Mouse (Mus musculus): Measurements from ENCODE around the gene Msl1. TPM values are rescaled to one million over a fixed set of nuclear protein-coding genes. Genes with fewer than 3 reads are reported as not detected.
A peak's percentile ranks its signal among the peaks of the same experiment; 100 is the strongest.

Gene Msl1
- total RNA-seq, 2 experiments from 2014 or later: 70.3 to 83.4 TPM

DNA sequence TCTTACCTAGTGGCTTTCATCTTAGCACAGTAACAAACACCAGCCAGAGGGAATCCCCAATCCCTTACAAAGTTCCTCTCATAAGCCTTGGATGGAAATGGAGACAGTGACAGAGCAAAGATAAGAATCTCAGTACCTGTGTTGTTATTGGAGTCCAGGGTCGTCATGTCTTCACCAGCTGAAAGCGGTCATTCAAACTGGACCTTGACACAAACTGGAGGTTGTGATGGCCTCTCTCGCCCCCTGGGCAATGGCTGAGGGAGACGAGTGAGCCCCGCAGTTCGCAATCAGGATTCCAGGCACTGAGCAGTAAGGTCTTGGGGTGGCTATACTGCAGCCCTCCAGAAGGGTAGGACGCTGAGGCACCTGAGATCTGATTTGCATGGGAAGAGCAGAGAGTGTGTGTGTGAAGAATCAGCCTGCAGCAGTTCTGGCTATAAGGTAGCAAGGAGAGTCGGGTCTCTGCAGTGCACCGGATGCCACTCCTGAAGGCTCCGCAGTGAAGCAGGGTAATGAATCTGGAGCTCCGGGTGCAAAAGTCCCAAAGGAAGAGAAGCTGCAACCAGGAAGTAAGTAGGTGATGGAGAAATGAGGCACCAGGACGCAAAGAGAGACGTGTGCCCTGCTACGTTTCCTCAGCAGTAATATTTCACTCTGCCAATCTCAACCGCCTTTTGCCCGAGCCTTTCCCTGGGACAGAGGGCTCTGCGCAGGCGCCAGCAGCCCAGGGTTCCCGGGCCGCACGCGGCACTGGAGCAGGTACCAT, 20.6 kb upstream of the Msl1 start, which contains the start of gene Nr1d1:
TSS of gene Nr1d1 (minus strand) at position 752 of the 766 bp plus-strand sequence.
- DNase-seq: no peak
- intact Hi-C loops (cut with DNase I): loop anchor here (1.0 kb wide), 1 partner anchor 9 kb away; no protein-coding TSS in a partner anchor

DNA sequence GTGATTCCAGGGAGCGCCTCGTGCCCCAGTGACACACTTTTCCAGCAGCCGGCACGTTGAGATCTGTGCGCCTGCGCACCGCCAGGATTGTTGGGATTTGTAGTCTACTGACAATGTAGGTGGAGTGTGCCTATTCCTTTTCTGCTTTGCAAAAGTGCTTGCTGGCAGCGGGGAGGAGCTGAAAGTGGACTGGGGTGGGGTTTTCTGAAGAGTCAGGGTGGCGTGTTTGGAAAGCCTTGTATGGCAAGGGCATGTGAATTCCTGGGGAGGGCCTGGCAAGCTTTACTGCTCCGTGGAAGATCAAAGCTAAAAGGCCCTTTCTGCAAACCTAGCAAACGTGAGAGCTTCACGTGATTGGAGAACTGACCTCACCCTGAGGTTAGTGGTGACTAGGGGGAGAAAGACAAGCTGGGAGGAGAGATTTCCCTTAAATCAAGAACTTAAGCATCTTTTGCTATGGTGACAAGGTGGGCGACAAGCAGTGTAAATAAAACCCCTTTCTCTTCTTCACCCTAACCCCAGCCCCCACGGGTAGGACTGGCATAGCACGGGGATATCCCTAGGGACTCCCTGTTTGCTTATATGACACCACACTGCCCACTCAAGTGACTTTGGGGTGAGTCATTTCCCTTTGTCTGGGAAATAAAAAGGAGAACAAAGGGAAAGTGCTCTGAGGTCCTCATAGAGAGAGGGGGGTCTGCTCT, 19.8 kb upstream of the Msl1 start:
- peak; percentile 100 for DNase-seq
- intact Hi-C loops (cut with DNase I): loop anchor here (1.0 kb wide), 1 partner anchor 8 kb away; no protein-coding TSS in a partner anchor

DNA sequence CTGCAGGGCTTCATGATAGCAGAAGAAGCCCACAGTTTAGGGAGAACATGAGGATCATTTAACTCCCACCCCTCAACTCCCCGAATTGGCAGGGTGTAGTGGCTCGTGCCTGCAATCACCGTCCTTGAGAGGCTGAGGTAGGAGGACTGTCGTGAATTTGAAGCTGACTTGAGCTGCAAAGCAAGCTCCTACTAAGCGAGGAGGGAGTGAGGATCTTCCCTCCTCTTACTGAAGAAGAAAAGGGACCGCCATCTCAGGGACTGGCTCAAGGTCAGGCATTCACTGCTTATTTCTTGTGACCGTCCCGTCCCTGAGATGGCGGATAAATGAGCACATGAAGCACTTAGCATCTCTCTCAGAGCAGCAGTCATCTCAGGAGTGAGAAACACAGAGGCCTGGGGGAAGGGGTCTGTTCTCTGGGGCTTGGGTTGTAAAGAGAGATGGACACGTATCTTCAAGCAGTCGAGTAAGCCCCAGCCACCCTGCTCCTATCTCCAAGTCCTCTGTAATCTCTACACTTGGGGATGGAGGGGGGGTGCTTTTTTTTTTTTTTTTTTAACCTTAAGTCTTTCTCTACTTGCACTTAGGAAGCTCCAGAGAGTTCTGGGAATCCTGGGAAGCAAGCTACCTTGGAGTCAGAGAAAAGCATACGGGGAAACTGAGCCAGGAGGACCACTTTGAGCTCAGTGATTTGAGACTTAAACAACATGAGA, 19.1 kb upstream of the Msl1 start:
- intact Hi-C loops (cut with DNase I): no loop called here
- no peak for DNase-seq

DNA sequence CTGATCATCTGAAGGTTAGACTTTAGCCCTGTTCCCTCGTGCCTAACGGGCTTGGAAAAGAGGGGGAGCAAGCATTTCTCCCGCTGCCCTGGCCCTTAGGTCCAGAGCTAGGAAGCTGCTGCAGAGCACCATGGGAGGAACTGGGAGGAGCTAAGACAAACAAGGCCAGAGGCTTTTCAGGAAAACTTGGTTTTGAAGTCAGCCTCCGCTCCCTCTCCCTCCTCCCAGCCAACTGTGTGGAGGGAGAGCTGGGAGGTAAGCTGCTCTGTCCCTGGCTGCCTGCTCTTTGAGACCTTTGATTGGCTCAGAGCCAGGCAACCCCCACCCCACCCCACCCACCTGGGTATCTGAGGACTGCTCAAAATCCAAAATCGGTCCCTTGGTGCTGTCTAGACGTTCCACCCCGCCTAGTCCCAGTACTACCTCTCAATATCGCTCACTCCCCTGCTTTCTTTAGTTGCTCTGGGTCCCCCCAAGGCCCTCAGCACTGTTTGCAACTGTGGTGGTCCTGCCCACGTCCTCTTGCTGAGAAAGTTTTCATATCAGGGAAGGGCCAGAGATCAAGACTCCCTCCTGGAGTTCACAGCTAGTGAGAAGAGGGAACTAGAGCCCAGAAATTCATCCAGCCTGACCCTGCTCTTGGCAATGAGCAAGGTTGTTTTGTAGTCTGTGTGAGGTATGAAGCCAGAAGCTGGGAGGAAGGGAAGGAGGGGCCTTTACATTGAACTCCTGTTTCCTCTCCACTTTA, 18.3 kb upstream of the Msl1 start:
- intact Hi-C loops (cut with DNase I): no loop called here

DNA sequence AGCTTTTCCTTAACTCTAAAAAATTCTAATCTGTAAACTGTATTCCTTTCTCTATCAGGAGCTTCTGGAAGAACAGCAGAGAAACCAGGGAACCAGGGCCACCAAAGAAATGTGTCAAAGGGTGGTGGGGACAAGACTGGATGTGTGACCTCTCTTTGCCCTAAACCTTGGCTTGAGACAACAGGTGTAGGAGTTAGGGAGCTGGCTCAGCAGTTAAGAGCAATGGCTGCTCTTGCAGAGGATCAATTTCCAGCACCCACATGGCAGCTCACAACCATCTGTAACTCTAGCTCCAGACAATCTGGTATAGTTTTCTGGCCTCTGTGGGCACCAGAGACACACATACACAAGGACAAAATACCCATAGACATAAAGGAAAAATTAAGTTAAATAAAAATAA, 17.4 kb upstream of the Msl1 start:
- DNase-seq: no peak
- intact Hi-C loops (cut with DNase I): no loop called here

More for the DNA sequence above, 18.3 kb upstream of the Msl1 start:
- DNase-seq: peak; percentile 78 to 79

DNA sequence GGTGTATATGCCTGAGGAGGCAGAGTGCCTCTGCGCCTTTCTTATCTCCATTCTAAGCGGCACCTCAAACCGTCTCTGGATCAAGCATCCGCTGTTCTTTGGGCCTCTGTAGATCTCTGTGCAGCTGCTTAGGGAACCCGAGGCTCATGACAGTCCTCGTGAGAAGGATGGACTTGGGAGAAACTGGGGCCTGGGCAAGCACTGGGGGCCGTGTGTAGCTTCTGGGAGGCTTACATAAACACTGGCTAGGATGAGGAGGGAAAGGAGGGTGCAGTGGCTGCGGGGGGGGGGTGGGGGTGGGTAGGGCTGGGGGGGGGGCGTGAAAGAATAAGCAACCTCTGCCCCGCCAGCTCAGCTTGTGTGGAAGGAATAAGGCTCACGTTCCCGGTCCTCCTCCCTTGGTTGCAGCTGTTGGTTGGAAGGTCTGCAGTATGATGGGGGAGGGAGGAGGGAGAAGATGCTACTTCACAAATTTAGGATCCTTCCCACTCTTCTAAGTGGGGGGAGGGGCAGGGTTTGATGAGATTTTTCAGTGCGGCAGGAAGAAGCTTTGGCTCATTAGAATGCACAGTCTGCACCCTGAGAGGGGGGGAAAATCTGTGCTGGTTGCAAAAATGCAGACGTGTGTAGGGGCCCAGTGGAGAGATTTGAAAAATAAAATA, 13.3 kb upstream of the Msl1 start:
- peak; percentile 79 to 83 for DNase-seq
- intact Hi-C loops (cut with DNase I): no loop called here

DNA sequence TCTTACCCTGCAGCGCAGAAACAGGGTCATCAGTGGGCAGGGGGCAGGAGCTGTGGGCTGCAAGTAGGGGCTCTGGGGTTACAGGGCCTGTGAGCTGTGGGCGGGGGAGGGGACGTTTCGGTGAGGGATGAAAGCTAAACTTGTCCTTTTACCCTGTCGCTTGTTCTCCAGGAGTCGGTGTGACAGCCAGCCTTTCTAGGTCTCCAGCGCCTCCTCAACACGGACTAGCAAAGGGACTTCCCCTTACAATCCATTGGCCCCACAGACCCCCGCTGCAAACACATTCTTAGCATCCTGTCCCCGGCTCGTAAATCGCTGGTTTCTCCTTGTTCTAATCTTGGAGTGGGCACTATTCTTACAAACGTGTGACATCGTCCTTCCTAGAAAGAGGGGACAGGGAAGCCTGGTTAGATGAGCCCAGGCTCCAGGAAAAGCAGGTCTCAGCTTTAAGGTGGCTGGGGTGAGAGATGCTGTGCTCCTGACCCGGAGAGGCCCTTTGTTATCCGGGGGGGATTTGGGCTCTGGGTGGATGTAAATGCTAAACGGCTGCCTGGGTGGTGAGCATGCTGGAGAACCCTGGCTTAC, 12.6 kb upstream of the Msl1 start:
- peak in 1 of 2 experiments; percentile 60 for DNase-seq
- intact Hi-C loops (cut with DNase I): loop anchor here (1.0 kb wide), 1 partner anchor 7 kb away; the partner anchor contains the start of gene Nr1d1

DNA sequence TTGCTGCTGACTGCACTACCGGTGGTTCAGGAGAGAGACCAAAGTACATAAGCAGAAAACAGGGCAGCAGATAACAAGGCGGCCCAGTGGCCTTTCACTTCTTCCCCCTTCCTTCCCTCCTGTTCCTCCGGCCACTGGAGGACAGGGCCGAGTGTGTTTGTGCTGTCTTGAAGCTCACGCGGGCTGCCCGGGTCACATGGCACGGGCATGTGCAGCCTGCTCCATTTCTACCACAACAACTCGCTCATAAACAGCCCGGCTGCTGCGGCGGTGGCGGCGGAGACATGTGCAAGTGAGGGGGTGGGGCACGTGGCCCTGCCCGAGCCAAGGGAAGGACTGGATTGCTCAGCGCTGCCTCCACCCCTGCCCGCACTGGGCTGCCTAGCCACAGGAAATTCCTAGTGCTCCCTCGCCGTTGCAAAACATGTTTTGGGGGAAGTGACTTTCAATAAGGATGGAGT, 12.1 kb upstream of the Msl1 start:
- intact Hi-C loops (cut with DNase I): loop anchor here (1.0 kb wide), 1 partner anchor 8 kb away; the partner anchor contains the start of gene Nr1d1
- DNase-seq: peak; percentile 98

DNA sequence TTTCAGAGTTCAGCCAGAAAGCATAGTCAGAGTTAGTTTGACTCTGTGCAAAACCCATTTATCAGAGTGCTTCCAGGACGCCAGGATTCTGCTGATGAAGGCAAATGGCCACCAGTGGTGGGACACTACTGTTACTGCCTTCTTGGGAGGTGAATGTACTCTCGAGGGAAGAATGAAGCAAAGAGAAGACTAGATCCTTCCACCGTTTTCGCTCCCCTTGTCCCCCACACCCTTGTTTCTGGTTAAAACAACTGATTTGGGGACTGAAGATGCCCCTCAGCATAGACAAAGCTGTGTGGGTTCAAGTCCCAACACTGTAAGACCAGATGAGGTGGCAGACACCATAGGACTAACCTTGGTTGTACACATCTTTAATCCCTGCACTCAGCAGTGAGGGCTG, 11.2 kb upstream of the Msl1 start:
- peak in 1 of 2 experiments; percentile 33 for DNase-seq
- intact Hi-C loops (cut with DNase I): no loop called here

DNA sequence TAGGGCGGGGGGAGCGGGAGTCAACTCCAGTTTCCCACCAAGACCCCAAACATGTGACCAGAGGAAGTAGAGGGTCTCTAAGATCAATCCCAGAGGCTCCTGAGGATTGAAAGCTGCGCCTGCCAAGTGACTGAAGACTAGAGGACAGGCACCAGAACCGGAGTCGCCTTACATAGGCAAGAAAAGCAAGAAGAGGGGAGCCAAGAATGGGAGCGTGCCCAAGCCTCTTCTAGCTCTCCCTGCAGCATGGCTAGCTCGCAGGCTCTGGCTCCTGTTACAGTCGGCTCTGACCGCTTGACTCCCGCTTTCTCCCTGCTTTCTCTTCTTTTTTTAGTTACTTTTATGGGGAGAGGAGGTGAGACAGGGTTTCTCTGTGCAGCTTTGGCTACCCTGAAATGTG, 10.1 kb upstream of the Msl1 start:
- DNase-seq: peak; percentile 64 to 65
- intact Hi-C loops (cut with DNase I): no loop called here

DNA sequence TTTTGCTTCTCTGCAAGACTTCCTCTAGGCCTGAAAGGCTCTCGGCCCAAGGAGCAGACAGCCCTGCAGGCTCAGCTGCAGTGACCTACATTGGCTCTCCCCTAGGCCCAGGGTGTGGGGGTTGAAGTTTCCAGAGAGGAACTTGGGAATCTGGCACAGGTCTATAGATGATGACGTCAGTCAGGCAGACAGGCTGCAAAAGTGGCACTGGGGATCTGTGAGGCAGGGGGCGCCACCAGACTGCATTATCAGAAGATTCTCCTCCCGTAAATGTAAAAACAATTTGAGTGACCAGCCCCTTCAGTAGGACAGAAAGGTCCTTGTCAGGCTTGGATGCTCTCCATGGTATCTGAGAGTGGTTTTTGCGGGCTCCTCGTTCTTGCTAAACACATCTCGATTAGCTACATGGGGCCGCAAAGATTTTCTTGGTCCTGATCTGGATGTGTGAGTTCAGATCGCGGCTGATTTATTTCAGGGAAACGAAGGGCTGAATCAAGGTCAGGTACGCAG, 9.5 kb upstream of the Msl1 start:
- DNase-seq: peak; percentile 92 to 93
- intact Hi-C loops (cut with DNase I): loop anchor here (1.0 to 2.0 kb wide), 3 partner anchors 13 to 75 kb away; no protein-coding TSS in a partner anchor

DNA sequence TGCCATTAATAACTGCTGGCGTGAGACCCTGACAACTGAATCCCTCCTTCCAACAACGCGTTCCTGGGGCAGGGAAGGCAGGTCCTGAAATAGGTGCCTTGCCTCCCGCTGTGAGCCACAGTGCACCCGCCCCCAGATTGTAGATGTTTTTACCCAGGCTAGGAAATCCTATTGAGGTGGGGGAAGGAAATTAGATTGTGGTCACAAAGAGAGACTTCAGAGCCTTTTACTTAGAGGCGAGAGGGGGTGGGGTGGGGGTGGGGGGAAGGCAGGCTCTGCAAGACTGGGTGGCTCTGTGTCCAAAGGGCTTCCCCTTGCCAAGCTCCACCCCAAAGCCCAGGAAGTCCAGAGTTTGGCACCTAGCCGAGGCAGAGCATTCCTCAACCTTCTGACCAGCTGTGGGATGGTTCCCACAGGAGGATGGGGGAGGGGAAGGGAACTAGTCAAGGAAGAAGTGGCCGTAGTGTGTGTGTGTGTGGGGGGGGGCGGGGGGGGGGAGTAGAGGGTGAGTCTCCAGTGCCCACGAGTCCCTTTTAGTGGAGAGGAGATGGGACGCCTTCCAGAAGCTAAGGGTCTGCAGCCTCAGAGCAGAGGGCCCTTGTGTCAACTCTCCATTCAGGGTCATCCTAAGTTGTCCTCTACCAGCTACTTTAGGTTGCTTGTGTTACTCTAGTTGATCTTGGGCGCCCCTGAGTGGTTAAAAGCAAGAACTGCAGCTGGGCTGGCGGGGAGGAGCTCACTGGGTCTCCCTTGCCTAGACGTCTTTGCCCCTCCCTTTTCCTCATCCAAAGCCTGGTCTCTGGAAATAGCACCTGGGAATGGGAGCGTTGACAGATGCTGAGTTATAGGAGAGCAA, 8.7 kb upstream of the Msl1 start:
- peak; percentile 99 for DNase-seq
- intact Hi-C loops (cut with DNase I): loop anchor here (1.0 to 2.0 kb wide), 4 partner anchors 14 to 86 kb away; no protein-coding TSS in a partner anchor

DNA sequence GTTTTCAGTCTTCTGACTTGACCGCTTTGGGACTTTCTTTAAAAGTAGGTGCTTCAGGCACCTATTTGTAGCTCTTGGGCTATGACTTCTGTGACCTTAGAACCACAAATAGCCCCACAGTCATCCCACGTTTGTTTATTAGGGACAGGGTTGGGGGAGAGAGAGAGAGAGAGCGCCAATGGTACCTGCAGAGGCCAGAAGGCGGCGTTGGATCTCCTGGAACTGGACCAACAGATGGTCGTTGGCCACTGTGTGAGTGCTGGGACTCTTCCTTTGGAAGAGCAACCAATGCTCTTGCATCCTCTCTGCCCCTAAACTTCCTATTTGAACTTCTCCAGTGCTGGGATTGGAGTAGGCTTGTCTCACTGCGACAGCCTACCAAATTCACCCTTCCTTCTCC, 8.1 kb upstream of the Msl1 start:
- intact Hi-C loops (cut with DNase I): loop anchor here (1.0 to 2.0 kb wide), 3 partner anchors 14 to 87 kb away; no protein-coding TSS in a partner anchor
- no peak for DNase-seq

DNA sequence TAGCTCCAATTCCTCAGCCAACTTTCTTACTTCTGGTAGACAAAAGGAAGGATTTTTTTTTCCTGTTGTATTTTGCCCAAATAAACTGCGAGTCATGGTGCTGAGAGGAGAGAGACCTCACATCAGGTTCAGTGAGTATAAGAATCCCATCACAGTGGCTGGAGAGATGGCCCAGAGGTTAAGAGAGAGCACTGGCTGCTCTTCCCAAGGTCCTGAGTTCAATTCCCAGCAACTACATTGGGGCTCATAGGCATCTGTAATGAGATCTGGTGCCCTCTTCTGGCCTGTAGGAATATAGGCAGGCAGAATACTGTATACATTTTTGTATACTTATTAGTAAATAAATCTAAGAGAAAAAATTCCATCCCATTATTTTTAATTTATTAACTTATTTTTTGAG, 7.6 kb upstream of the Msl1 start:
- intact Hi-C loops (cut with DNase I): loop anchor here (1.0 to 2.0 kb wide), 4 partner anchors 15 to 87 kb away; no protein-coding TSS in a partner anchor

DNA sequence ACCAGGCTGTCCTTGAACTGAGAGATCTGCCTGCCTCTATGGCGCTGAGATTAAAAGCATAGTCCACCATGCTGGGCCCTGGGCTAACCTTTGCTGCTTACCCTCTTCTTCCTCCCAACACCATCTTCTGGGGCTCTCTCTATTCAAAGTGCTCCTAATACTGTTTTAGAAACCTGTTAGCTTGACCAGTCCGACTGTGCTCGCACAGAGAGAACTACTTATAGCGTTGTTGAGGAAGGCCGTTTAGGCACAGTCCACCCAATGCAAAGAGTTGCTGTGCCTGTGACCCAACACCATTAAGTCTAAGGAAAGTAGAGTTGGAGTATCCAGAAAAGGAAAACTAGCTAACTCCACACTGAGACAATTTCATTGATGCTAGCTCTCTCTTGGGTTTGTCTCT, 7.2 kb upstream of the Msl1 start:
- intact Hi-C loops (cut with DNase I): loop anchor here (1.0 kb wide), 1 partner anchor 41 kb away; no protein-coding TSS in a partner anchor
- peak in 1 of 2 experiments; percentile 34 for DNase-seq

More for the DNA sequence above, 7.6 kb upstream of the Msl1 start:
- DNase-seq: peak in 1 of 2 experiments; percentile 20

DNA sequence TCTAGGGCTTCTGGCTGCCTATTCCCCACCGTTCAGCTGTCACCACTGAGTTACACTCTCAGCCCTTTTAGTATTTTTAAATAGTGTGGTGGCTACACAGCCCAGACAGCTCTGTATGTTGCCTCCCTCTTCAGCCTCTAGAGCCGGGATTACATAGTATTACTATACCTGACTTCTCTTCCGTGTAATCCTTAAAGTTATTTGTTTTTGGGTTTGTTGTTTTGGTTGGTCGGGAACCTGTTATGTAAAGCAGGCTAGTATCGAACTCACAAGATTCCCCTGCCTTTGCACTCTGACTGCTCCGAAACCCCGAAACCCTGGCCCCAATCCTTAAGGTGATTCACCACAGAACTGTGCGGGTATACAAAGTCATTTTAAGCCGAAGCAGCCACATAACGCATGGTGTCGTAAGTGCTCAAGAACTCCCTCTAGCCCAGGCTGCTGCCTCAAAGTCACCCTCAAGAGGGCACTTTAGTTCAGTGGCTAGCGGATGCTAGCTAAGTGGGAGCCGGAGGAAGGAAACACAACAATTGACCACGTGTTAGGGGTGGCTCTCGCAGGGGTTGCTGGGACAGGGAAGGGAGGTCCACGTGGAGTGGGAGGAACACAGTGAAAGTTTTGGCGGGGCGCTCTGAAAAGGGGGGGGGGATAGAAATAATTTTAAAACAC, 6.6 kb upstream of the Msl1 start:
- intact Hi-C loops (cut with DNase I): loop anchor here (1.0 kb wide), 1 partner anchor 41 kb away; no protein-coding TSS in a partner anchor

DNA sequence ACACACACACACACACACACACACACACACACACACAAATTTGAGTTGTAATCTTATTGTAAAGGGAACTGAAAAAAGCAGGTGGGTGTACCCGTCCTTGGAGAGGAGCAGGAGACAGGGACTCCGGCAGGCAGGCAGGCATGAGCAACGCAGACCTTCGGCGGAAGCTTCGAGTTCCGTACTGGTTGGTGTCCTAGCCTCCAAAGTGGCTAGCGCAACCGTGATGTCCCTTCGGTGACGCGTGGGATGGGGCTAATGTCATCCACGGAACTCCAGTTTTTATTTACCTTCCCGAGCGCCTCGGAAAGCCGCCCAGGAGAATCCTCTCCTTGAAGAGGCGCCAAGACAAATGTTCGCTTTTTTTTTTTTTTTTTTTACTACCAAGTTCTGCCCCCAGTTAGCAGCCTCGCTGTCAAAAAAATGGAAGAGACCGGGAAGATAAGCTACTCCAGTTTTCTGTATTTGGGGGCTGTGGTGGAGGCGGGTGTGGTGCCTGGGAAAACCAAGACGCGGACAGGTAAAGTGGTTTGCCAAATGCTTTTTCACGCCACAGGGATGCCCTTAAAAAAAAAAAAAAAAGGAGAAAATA, 6.0 kb upstream of the Msl1 start:
- intact Hi-C loops (cut with DNase I): no loop called here
- no peak for DNase-seq

More for the DNA sequence above, 6.6 kb upstream of the Msl1 start:
- DNase-seq: peak; percentile 94 to 95
